Mouse (Mus musculus) kidney, adult 11 months (tissue): ENCODE results near the gene Hmgcs2.
A peak's percentile ranks its signal among the peaks of the same experiment; 100 is the strongest.

Experiments
- DNase-seq: peaks from one replicate; pipeline ENCODE4 v3.0.0; 2022

The Hmgcs2 gene

GRCm38 (mm10) chr3:98339097-98339705, 59.0 kb downstream of the Hmgcs2 start:
- DNase-seq = peak; percentile 23

- DNase-seq = peak; percentile 67
Measured at GRCm38 (mm10) chr3:98339706-98340109, 59.5 kb downstream of the Hmgcs2 start, which contains the start of gene Phgdh. TSS of gene Phgdh (minus strand) at chr3:98339990.

DNA sequence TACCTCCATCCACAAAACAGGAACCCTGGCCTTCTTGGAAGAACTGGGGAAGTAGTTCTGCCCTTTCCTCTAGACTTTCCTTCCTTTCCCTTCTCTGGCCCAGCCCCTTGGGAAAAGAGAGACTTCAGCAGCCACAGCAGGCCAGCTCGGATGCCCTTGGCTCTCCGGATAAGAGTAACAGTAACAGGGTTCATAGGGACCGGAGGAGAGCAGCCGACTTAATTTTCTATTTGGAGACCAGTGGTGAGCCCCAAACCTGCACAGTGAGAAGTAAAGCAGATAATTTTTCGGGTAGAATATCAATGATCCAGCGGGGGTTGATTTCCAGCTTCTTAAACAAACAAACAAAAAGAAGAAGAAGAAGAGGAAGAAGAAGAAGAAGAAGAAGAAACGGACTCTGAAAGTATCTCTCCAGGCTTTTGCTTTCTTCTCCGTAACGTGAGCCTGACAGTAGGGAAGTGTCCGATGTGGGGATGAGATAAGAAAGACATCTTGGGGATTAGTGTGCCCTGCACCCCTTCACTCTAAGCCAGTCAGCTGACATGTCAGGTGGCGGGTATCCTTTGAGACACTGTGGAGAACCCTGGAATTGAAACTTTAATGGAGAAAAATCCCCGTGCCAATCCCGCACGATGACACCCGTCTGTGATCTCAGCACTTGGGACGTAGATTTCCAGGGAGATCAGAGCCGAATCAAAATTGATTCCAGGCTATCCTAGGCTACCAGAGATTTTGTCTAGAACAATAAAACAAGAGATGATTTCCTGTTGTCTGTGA, 60.8 kb downstream of the Hmgcs2 start:
- no peak for DNase-seq

GRCm38 (mm10) chr3:98343235-98343634, 63.0 kb downstream of the Hmgcs2 start:
- no peak for DNase-seq

DNA sequence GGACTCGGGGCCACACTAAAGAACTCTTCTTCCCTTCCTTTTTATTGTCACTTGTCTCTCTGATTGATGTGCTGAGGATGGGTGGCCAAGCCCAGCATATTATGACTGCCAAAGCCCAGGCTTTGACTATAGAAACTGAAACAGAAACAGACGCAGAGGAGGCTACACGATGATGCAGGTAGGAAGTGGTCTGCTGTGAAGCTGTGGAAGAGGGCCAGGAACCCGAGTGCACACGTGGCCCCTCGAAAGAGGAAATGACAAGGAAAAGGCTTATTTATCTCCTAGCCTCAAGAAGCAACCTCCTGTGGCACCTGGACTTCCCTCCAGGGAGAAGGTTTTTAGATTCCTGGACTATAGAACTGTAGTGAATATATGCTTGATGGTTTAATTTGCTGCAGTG, 67.9 kb downstream of the Hmgcs2 start:
- DNase-seq = no peak

- no peak for DNase-seq
Measured at GRCm38 (mm10) chr3:98348705-98349104, 68.5 kb downstream of the Hmgcs2 start.

- DNase-seq = peak; percentile 36
Measured at GRCm38 (mm10) chr3:98353892-98354291, 73.7 kb downstream of the Hmgcs2 start.

- DNase-seq = peak; percentile 18
Measured at GRCm38 (mm10) chr3:98355344-98356025, 75.2 kb downstream of the Hmgcs2 start.

DNA sequence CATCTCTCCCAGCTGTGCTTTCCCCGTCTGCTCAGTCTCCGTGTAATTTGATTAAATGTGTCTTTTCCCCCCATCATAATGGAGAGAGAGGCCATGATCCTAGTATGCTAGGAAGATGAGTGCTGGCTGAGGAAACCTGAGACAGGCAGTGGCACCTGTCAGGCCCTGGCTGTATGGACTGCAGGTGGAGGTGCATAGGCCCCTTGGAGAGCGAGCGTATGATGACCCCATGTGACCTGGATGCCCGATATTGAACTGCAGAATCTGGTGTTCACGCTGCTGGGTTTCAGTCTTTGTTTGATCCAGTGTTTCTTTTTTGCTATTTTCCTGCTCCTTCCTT, 75.8 kb downstream of the Hmgcs2 start:
- no peak for DNase-seq

GRCm38 (mm10) chr3:98356632-98357370, 76.6 kb downstream of the Hmgcs2 start:
- DNase-seq = no peak
